Mouse (Mus musculus) bone marrow macrophage, adult 2 months (primary cell): Measurements from ENCODE around the gene Ston1. TPM values are rescaled to one million over a fixed set of nuclear protein-coding genes. Genes with fewer than 3 reads are reported as not detected.

ENCODE experiments used
- H3K27ac ChIP-seq: 2 replicates; pipeline ENCODE4 v1.5.1; 2012; ENCODE audit warnings: low read depth, low read length; ENCODE audit not compliant: insufficient read depth
- H3K4me1 ChIP-seq: 2 replicates; pipeline ENCODE4 v1.6.1; 2012; ENCODE audit warnings: low read length; ENCODE audit not compliant: control insufficient read depth, insufficient read depth
- H3K4me3 ChIP-seq: 2 replicates; pipeline ENCODE4 v1.5.1; 2012; ENCODE audit warnings: mild to moderate bottlenecking, low read length, moderate library complexity; ENCODE audit not compliant: insufficient read depth
- CTCF ChIP-seq: IDR thresholded peaks from 2 replicates; pipeline ENCODE4 v1.5.1; 2012; ENCODE audit warnings: low read depth, mild to moderate bottlenecking, low read length, moderate library complexity
- POLR2A ChIP-seq: IDR thresholded peaks from 2 replicates; pipeline ENCODE4 v1.6.1; 2012; ENCODE audit warnings: mild to moderate bottlenecking, low read depth, low read length, borderline replicate concordance
- polyA plus RNA-seq: library from polyadenylated mRNA; stranded (reverse); fragments of >200 nt; gene quantifications from 2 replicates; pipeline ENCODE4 v1.2.4, GENCODE M21; 2012; ENCODE audit not compliant: missing spikeins, insufficient read depth, insufficient read length

The Ston1 gene
- polyA plus RNA-seq, 1 experiment, result 0.55 TPM

- Histone ChIP-seq H3K4me3 (no peak overlapping the region), H3K4me1 (peaks cover 3% of the 10 kb centered on the region), H3K27ac (no peak overlapping the region)
- no peak for TF ChIP-seq POLR2A
- TF ChIP-seq CTCF, result no peak
Observed at GRCm38 (mm10) chr17:88582999-88583398, 14.5 kb upstream of the Ston1 start.

- no peak for TF ChIP-seq CTCF
- no peak for TF ChIP-seq POLR2A
- Histone ChIP-seq H3K4me1 (peaks cover 3% of the 10 kb centered on the region), H3K4me3 (no peak overlapping the region), H3K27ac (no peak overlapping the region)
Observed at GRCm38 (mm10) chr17:88583411-88583810, 14.1 kb upstream of the Ston1 start.

GRCm38 (mm10) chr17:88587371-88587770 is 10.1 kb upstream of the Ston1 start:
- Histone ChIP-seq H3K4me1 (no peaks in the 10 kb centered on the region), H3K27ac (no peak overlapping the region), H3K4me3 (no peak overlapping the region)
- no peak for TF ChIP-seq CTCF
- TF ChIP-seq POLR2A, result no peak

- H3K4me3 ChIP-seq, result no peak overlapping the region
- H3K27ac ChIP-seq, result no peak overlapping the region
- TF ChIP-seq CTCF, result no peak
- no peak for TF ChIP-seq POLR2A
- H3K4me1 ChIP-seq, result no peaks in the 10 kb centered on the region
Observed at GRCm38 (mm10) chr17:88588228-88588627, 9.3 kb upstream of the Ston1 start.

GRCm38 (mm10) chr17:88590251-88590650 is 7.2 kb upstream of the Ston1 start:
- Histone ChIP-seq H3K4me3 (no peak overlapping the region), H3K4me1 (no peaks in the 10 kb centered on the region), H3K27ac (no peak overlapping the region)
- TF ChIP-seq POLR2A, result no peak
- TF ChIP-seq CTCF, result no peak

GRCm38 (mm10) chr17:88595071-88595470 is 2.4 kb upstream of the Ston1 start:
- Histone ChIP-seq H3K27ac (no peak overlapping the region), H3K4me1 (peaks cover 2% of the 10 kb centered on the region; the same call in 1 of the 2 replicates), H3K4me3 (no peak overlapping the region)
- TF ChIP-seq POLR2A (no peak), CTCF (no peak)

GRCm38 (mm10) chr17:88596068-88596467 is 1.4 kb upstream of the Ston1 start:
- TF ChIP-seq POLR2A (no peak), CTCF (no peak)
- Histone ChIP-seq H3K4me1 (peaks cover 2% of the 10 kb centered on the region; the same call in 1 of the 2 replicates), H3K4me3 (no peak overlapping the region), H3K27ac (no peak overlapping the region)

GRCm38 (mm10) chr17:88596544-88597221 is 801 bp upstream of the Ston1 start:
- H3K4me3 ChIP-seq, result peak overlapping the region; percentile 60
- TF ChIP-seq CTCF (no peak; the same call in 1 of the 2 replicates), POLR2A (no peak)
- peaks cover 2% of the 10 kb centered on the region; the same call in 1 of the 2 replicates for H3K4me1 ChIP-seq
- no peak overlapping the region for H3K27ac ChIP-seq

- H3K27ac ChIP-seq, result no peak overlapping the region
- H3K4me3 ChIP-seq, result peak overlapping the region; percentile 60
- peaks cover 2% of the 10 kb centered on the region; the same call in 1 of the 2 replicates for H3K4me1 ChIP-seq
- TF ChIP-seq CTCF (no peak), POLR2A (no peak)
Observed at GRCm38 (mm10) chr17:88598056-88598420, 554 bp downstream of the Ston1 start.

- Histone ChIP-seq H3K4me3 (no peak overlapping the region), H3K27ac (no peak overlapping the region)
Observed at GRCm38 (mm10) chr17:88598570-88599368, 1.3 kb downstream of the Ston1 start.

More at GRCm38 (mm10) chr17:88598570-88599368, 1.3 kb downstream of the Ston1 start:
- H3K4me1 ChIP-seq, result peaks cover 2% of the 10 kb centered on the region; the same call in 1 of the 2 replicates
- TF ChIP-seq POLR2A, result no peak
- TF ChIP-seq CTCF, result no peak
